Mouse (Mus musculus) cerebellum, adult 2 months (tissue): ENCODE measurements around the gene Mobp.

ENCODE experiments used
- CTCF ChIP-seq: fragments of 200-500 bp; IDR thresholded peaks from 2 replicates; pipeline ENCODE4 v1.5.1; 2011; ENCODE audit warnings: low read depth, mild to moderate bottlenecking, control low read depth, low read length, moderate library complexity, borderline replicate concordance; ENCODE audit not compliant: insufficient read depth
- POLR2A ChIP-seq: fragments of 200-500 bp; IDR thresholded peaks from 2 replicates; pipeline ENCODE4 v1.6.1; 2011; ENCODE audit warnings: low read length, control low read depth, borderline replicate concordance; ENCODE audit not compliant: insufficient read depth

GRCm38 (mm10) chr9:120140652-120141051 is 8.9 kb upstream of the Mobp start:
- TF ChIP-seq CTCF (peak; percentile 86), POLR2A (no peak)
